Mouse (Mus musculus): ENCODE results near the gene Fbxo22. TPM values are rescaled to one million over a fixed set of nuclear protein-coding genes. Genes with fewer than 3 reads are reported as not detected.

Gene Fbxo22
- total and polyA plus RNA-seq, 2 experiments from 2014 or later: 45.0 to 48.3 TPM

DNA sequence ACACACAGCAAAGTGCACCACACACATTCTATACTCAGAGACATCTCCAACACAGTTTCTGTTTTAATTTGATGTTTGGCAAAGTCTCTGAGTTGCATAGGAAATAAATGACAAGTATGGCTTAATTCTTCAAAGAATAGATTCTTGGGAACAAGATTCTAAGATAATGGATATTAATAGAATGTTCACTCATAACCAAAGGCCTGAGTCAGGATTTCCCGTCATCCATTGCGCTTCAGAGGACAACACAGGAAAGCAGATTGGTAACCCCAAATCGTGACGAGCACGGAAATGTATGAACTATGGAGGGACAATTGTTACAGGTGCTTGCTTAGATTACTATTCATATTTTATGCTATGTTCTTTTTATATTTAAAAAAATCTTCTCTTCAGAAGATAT, 46.3 kb downstream of the Fbxo22 start:
- 85% methylated on average over 5 of the region's 5 CpGs for WGBS
- Histone ChIP-seq H3K9ac (replicated peaks; ENCODE audit: low read depth, low read length) (no peak overlapping the region), H3K4me3 (ENCODE audit: low read depth, low read length) (no peak overlapping the region), H3K27ac (ENCODE audit: low read depth) (no peak overlapping the region), H3K9me3 (replicated peaks; ENCODE audit: control insufficient read depth, low read length) (no peaks in the 10 kb centered on the region), H3K4me1 (ENCODE audit: control insufficient read depth, insufficient read depth) (no peaks in the 10 kb centered on the region), H3K4me2 (ENCODE audit: low read depth, low read length) (no peak overlapping the region), H3K27me3 (ENCODE audit: control insufficient read depth, insufficient read depth, low read length) (no peaks in the 10 kb centered on the region), H3K36me3 (replicated peaks; ENCODE audit: control insufficient read depth, insufficient read depth, low read length) (no peaks in the 10 kb centered on the region)
- TF ChIP-seq CTCF (IDR thresholded peaks at IDR 0.05; ENCODE audit: low read depth) (no peak), EP300 (IDR thresholded peaks at IDR 0.05; ENCODE audit: low read depth) (no peak)
- DNase-seq (ENCODE audit: low spot score): no peak
- no peak for ATAC-seq (ENCODE audit: insufficient read depth, low read depth)

DNA sequence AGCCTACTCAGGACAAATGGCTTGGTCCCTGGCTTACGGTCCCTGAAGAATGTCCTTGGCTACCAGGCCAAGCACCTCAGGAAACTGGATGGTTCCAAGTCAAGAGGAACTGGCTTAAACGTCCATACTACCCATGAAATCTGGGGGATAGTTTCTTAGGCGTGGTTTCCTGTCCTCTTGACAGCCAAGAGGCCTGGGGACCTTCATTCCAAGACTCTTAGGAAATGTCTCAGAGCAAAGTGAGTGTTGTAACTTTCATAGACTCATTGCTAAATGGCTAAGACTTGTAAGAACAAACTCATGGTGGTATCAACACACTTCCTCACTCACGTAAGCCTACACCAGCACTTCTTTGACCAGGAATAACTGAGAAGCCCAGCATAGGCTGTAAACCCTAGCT, 46.9 kb downstream of the Fbxo22 start:
- Histone ChIP-seq H3K27me3 (ENCODE audit: control insufficient read depth, insufficient read depth, low read length) (no peaks in the 10 kb centered on the region), H3K36me3 (replicated peaks; ENCODE audit: control insufficient read depth, insufficient read depth, low read length) (no peaks in the 10 kb centered on the region), H3K4me3 (ENCODE audit: low read depth, low read length) (no peak overlapping the region), H3K4me2 (ENCODE audit: low read depth, low read length) (no peak overlapping the region), H3K9ac (replicated peaks; ENCODE audit: low read depth, low read length) (no peak overlapping the region), H3K9me3 (replicated peaks; ENCODE audit: control insufficient read depth, low read length) (no peaks in the 10 kb centered on the region), H3K27ac (ENCODE audit: low read depth) (no peak overlapping the region), H3K4me1 (ENCODE audit: control insufficient read depth, insufficient read depth) (no peaks in the 10 kb centered on the region)
- WGBS: 52% methylated on average over 4 of the region's 4 CpGs
- TF ChIP-seq CTCF (IDR thresholded peaks at IDR 0.05; ENCODE audit: low read depth): no peak
- no peak for TF ChIP-seq EP300 (IDR thresholded peaks at IDR 0.05; ENCODE audit: low read depth)
- DNase-seq (ENCODE audit: low spot score): no peak
- ATAC-seq (ENCODE audit: insufficient read depth, low read depth): no peak

DNA sequence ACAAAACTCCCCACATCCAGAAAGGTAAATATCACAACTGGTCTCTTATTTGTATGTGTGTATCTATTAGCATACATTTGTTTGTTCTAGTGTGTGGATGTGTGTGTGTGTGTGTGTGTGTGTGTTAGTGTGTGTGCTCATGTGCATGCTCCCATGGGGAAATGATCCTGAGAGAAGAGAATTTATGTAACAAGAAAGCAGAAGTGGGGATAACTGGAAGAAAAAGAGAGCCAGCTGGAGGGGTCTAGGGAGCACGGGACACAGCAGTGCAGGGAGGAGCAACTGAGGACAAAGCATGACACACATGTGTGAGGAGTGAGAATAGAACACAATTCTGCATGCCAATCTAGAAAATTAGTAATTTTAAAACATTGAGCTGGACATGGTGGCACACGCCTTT, 48.4 kb downstream of the Fbxo22 start:
- no peak for TF ChIP-seq CTCF (IDR thresholded peaks at IDR 0.05; ENCODE audit: low read depth)
- TF ChIP-seq EP300 (IDR thresholded peaks at IDR 0.05; ENCODE audit: low read depth): no peak
- Histone ChIP-seq H3K27me3 (ENCODE audit: control insufficient read depth, insufficient read depth, low read length) (no peaks in the 10 kb centered on the region), H3K9ac (replicated peaks; ENCODE audit: low read depth, low read length) (no peak overlapping the region), H3K4me3 (ENCODE audit: low read depth, low read length) (no peak overlapping the region), H3K27ac (ENCODE audit: low read depth) (no peak overlapping the region), H3K4me1 (ENCODE audit: control insufficient read depth, insufficient read depth) (no peaks in the 10 kb centered on the region), H3K4me2 (ENCODE audit: low read depth, low read length) (no peak overlapping the region), H3K9me3 (replicated peaks; ENCODE audit: control insufficient read depth, low read length) (no peaks in the 10 kb centered on the region), H3K36me3 (replicated peaks; ENCODE audit: control insufficient read depth, insufficient read depth, low read length) (no peaks in the 10 kb centered on the region)
- no peak for DNase-seq (ENCODE audit: low spot score)
- no peak for ATAC-seq (ENCODE audit: insufficient read depth, low read depth)
- 84% methylated on average over 2 of the region's 2 CpGs for WGBS

DNA sequence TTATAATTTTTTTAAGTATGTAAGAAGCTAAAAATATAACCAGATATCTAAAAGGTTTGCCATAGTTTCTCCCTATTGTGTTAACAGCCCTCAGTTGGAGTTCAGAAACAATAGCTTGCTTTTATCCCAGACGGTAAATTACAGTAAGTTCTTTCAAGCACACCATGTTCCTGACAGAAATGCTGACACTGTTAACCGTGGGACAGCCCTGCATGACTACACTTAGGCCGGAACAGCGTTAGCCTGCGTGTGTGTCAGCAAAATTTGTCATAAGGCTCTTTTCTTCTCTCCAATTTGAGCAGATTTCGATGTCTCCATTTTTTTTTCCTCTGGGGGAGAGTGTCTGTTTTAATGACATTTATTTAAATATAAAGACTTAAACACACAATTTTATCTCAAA, 51.0 kb downstream of the Fbxo22 start:
- Histone ChIP-seq H3K27ac (ENCODE audit: low read depth) (no peak overlapping the region), H3K9ac (replicated peaks; ENCODE audit: low read depth, low read length) (no peak overlapping the region), H3K36me3 (replicated peaks; ENCODE audit: control insufficient read depth, insufficient read depth, low read length) (no peaks in the 10 kb centered on the region), H3K27me3 (ENCODE audit: control insufficient read depth, insufficient read depth, low read length) (no peaks in the 10 kb centered on the region), H3K9me3 (replicated peaks; ENCODE audit: control insufficient read depth, low read length) (no peaks in the 10 kb centered on the region), H3K4me2 (ENCODE audit: low read depth, low read length) (no peak overlapping the region), H3K4me1 (ENCODE audit: control insufficient read depth, insufficient read depth) (no peaks in the 10 kb centered on the region), H3K4me3 (ENCODE audit: low read depth, low read length) (no peak overlapping the region)
- no peak for DNase-seq (ENCODE audit: low spot score)
- ATAC-seq (ENCODE audit: insufficient read depth, low read depth): no peak
- TF ChIP-seq EP300 (IDR thresholded peaks at IDR 0.05; ENCODE audit: low read depth) (no peak), CTCF (IDR thresholded peaks at IDR 0.05; ENCODE audit: low read depth) (no peak)
- 63% methylated on average over 6 of the region's 6 CpGs for WGBS

DNA sequence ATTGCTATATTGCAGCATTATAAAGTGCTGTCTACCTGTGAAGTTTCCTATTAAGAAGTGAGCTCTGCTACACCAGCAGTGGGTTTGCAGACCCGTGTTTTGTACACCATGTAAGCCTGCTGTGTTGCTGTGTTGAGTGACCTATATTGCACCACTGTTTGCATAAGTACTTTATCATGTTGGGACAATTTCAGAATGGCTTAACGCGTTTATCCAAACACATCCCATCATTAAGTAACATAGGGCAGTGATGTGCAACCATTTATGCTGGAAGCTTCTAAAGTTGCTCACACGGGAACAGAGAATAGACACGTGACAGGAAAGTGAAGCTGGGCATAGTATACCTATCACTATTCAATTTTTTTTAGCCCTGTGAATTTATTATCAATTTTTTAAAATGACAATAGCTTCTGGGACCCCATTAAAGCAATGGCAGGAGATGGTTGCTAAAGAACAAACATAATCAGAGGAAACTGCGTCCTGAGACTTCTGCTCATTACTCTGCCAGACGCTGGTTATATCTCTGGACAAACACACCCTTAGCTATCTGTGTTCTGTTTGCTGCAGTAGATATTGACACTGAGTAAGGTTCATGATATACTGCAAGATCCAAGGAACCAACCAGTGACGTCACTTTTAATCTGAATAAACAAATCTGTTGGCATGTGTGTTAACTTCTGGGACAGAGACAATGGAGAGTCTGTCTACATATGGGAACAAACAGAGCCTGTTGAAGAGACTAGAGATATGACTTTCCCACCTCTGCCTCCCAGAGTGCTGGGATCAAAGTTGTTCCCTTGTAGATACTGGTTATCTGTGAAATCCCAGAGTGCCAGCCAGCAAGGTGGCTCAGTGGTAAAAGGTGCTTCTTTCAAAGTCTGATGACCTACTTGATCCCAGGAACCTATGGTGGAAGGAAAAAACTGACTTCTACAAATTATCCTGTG, 55.9 kb downstream of the Fbxo22 start:
- DNase-seq (ENCODE audit: low spot score) (no peak), ATAC-seq (ENCODE audit: insufficient read depth, low read depth) (no peak)
- H3K4me1 ChIP-seq (ENCODE audit: control insufficient read depth, insufficient read depth): no peaks in the 10 kb centered on the region
- no peak overlapping the region for H3K4me3 ChIP-seq (ENCODE audit: low read depth, low read length)
- no peaks in the 10 kb centered on the region for H3K27me3 ChIP-seq (ENCODE audit: control insufficient read depth, insufficient read depth, low read length)
- no peak for TF ChIP-seq EP300 (IDR thresholded peaks at IDR 0.05; ENCODE audit: low read depth)
- TF ChIP-seq CTCF (IDR thresholded peaks at IDR 0.05; ENCODE audit: low read depth): no peak
- H3K27ac ChIP-seq (ENCODE audit: low read depth): no peak overlapping the region
- H3K4me2 ChIP-seq (ENCODE audit: low read depth, low read length): no peak overlapping the region
- no peaks in the 10 kb centered on the region for H3K36me3 ChIP-seq (replicated peaks; ENCODE audit: control insufficient read depth, insufficient read depth, low read length)
- 52% methylated on average over 8 of the region's 8 CpGs for WGBS
- H3K9me3 ChIP-seq (replicated peaks; ENCODE audit: control insufficient read depth, low read length): no peaks in the 10 kb centered on the region
- H3K9ac ChIP-seq (replicated peaks; ENCODE audit: low read depth, low read length): no peak overlapping the region
